Mouse (Mus musculus): ENCODE data around the gene Chchd6.
A peak's percentile ranks its signal among the peaks of the same experiment; 100 is the strongest.

The Chchd6 gene

DNA sequence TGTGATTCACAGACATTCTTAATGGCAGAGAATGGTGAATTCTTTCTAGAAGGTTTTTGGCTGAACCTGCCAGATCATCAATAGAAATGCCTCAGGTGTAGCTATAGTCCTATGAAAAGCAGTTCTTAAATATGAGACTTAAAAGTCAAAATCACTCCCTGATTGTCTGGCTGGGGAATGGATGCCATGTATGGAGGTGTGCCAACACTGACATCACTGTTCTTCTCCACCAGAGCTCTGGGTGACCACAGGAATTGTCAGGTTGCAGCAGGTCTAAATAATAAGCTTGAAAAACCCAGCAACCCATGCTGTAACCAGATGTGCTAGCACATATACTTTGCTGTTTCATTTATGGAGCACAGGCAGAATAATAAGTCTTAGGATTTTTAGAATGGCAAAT is 87.2 kb downstream of the Chchd6 start:
- DNase-seq = no peak

- DNase-seq = no peak
Measured at GRCm38 (mm10) chr6:89499961-89500360, 95.5 kb downstream of the Chchd6 start.

GRCm38 (mm10) chr6:89498764-89499516 is 96.5 kb downstream of the Chchd6 start:
- DNase-seq = peak; percentile 45

DNA sequence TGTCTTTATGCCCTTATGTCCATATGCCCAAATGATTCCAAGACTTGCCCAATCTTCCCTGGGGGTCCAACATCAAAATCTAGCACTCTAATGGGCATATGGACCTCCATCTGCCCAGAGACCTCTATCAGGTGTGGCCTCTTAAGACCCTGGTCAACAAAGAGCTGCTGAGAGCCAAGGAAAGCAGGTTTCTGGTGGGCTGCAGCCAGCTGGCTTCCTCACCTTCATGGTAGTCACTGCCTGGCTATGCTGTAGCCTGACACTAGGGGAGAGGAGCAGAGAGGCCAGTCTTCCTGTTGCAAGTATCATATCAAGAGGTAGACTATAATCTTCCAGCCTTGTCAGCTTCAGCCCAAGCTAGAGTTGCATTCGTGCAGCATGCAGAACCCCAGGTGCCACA is 98.5 kb downstream of the Chchd6 start:
- DNase-seq = no peak

DNA sequence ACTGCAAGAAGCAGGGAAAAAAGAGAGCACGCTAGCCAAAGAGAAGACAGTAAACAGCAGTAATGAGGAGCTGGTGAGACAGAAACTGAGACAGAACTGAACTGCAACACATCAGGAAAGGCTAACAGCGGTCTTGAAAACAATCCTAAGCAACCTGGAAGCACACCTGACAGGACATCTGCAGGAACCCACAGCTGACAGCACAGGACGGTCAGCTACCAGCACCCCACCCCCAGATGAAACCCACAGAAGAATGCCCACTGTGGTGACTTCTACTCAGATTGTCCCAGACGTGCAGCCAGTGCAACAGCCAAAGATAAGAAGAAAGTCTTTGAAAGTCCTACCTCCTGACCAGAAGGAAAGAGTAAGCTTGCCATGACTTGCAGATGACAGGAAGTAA is 103.1 kb downstream of the Chchd6 start:
- no peak for DNase-seq

DNA sequence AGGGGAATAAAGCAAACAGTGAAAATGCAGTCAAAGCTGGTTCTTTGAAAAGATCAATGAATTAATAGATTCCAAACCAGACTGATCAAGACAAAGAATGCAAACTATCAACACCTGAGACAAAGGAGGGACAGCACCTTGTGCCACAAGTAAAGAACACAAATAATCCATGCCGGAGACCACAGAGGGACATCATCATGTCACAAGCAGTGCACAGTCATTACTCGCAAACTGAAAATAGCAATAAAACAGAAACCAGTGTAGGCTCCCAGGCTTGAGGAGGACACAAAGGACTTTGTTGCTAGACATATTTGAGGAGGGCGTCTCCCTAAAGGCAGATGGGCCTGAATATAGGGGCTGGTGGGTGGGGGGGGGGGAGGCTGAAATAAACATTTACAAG is 105.1 kb downstream of the Chchd6 start:
- DNase-seq = no peak

DNA sequence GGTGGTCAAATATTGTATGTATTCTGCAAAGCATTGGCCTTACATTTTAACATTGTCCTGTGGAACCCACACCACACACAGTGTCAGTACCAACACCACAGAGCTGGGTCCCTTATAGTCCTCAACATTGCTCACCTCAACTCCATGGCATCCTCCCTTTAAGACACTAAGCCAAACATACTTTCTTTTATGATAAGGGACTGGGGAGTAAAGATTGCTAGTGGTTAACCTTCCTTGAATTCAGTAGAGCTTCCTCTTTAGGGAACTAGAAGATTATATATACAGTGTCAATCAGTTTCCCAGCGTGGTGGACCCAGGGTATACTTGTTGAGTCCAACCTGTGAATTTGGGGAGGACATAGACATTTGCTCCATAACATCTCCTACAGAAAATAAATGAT is 105.9 kb downstream of the Chchd6 start:
- no peak for DNase-seq

- DNase-seq = peak; percentile 12
Measured at GRCm38 (mm10) chr6:89486055-89486454, 109.4 kb downstream of the Chchd6 start.

GRCm38 (mm10) chr6:89481192-89481591 is 114.3 kb downstream of the Chchd6 start:
- DNase-seq = no peak

- no peak for DNase-seq
Measured at GRCm38 (mm10) chr6:89467908-89468307, 127.5 kb downstream of the Chchd6 start.

DNA sequence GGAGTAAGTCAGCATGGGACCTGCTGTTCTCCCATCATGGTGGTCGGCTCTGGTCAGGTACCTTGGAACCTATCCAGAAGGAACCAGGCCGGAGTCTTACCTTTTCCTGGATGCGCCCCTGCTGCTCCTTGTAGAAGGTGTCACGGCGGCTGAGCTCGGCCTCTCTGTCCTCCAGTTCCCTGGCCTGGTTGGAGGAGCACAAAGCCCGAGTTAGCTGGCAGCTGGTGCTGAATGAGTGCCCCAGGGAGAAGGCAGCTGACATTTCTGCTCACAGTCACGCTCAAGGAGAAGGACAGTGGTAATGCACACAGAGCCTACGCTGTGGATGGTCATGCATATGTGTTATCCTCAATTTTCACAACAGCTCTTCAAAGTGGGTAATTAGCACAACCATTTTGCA is 128.2 kb downstream of the Chchd6 start:
- DNase-seq = no peak

DNA sequence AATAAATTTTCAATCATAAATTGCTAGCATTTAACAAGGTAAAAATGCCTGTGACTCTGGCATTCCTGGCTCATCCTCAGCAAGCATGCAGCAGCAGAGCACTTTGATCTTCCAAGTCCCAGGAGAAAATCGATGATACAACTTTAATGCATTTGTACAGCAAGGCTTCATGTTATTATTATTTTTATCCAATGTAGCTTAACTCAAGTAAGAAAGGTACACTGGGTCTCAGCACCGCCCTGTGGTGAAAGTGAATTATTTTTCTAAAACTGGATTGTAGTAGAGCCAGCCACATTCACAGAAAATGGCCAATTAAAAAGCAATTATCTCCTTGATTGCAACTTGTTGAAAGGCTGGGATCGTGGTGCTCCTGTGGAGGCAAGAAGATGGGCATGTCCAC is 128.6 kb downstream of the Chchd6 start:
- DNase-seq = no peak

- no peak for DNase-seq
Measured at GRCm38 (mm10) chr6:89466053-89466708, 129.3 kb downstream of the Chchd6 start.

GRCm38 (mm10) chr6:89462223-89462760 is 133.2 kb downstream of the Chchd6 start:
- DNase-seq = peak; percentile 39

- DNase-seq = peak; percentile 32
Measured at GRCm38 (mm10) chr6:89461250-89462222, 133.9 kb downstream of the Chchd6 start.

DNA sequence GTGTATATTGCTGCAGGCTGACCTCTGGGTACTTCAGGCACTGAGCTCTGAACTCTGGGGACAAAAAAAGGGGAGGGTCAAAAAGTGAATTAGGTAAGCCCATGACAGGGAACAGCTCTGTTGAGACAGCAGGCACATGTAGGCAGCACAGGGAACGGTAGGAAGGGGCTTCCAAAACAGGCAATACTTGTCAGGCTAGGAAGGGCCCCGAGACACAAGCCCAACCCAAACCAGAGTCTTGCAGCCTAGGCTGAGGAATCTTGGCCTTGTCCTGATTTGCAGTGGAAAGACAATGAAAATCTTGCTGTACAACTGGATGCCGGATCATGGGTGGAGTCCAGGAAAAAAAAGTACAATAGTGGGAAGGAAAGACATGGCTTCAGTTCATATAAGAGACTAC is 135.8 kb downstream of the Chchd6 start:
- no peak for DNase-seq

GRCm38 (mm10) chr6:89457601-89458000 is 137.9 kb downstream of the Chchd6 start:
- no peak for DNase-seq

DNA sequence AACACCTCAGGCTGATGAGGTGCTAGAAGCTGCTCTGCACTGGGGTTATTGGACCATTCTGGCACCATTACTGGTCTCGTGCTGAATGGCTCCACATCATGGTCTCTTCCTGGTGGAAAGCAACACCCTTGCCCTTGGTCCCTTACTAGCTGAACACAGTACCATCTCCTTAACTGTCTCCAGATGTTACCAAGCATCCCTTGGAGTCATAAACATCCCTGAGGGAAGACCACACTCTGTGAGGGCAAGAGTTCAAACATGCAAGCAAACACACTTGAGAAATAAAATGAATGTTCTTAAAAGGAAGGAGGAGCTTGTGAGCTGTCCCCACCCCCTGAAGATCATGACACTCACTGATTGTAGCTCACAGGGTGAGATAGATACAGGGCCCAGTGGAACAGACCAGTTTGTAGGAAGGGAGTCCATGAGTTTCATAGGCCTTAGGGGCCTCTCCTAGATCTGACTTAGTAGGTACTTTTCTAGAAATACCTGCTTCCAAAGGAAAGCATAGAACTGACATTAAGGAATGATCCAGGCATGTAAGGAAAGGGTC is 139.0 kb downstream of the Chchd6 start:
- DNase-seq = no peak

DNA sequence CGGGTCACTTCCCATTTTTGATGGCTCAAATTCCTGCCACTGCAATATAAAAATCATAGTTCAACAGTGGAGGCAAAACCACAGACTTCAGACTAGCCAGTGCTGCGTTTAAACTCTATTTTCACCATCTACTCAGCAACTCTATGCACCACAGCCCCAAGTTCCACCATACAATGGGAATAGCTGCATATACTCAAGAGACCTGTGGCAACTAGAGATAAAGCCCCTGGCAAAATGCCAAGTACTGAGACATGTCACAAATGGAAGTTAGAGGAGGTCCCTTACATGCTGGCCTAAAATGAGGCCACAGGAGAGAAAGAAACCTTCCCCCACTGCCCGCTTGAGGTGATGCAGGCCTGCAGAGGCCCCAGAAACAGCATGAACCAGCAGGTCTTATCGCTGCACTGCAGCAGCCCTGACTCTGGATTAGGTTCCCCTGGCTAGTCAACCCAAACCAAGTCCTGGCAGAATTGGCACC is 139.9 kb downstream of the Chchd6 start:
- no peak for DNase-seq

DNA sequence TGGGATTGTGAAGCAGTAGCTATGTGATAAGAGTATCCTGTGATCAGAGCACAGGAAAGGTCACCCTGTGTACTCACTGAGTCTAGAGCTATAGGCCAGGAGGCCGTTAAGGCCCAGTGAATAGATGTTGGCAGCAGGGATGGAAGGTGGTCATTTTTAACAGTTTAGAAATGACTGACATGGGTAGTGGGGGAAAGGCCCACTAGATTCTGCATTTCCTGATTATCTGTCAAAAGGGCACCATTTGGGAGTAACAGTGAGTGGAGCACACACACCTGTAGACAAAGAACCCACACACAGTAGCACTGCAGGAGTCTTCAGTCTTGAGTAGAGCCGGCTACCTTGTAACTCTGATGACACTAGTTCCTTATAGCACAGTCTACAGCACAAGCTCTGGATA is 141.0 kb downstream of the Chchd6 start:
- no peak for DNase-seq

DNA sequence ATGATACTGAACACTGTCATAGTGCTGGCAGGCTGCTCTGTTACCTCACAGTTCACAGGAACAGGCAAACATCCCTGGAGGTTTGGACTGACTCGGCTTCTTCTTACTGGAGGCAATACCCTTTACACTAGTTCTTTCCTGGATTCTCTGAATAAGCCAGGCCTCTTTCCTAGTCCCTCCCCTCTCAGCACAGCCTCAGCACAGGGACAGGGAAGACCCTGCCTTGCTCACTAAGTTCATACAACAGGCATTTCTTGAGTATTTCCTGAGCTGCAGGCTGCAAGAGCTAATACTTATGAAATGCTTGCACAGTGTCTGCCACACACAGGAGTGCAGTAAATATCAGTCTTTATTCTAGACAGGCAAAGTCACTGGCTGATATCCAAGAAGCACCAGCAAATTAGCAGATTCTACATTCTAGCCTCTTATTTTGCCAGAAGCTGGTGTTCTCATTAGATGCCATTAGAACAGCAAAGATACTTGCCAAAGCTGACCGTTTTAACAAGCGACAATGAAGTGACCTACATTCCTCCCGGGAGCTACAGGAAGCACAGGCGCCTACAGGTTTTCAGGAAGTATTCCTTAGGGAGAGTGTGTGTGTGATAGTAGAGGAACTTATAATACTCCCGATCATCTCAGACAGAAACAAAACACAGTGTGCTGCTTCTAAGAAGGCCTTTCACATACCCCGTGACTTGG is 142.3 kb downstream of the Chchd6 start:
- DNase-seq = peak; percentile 18

DNA sequence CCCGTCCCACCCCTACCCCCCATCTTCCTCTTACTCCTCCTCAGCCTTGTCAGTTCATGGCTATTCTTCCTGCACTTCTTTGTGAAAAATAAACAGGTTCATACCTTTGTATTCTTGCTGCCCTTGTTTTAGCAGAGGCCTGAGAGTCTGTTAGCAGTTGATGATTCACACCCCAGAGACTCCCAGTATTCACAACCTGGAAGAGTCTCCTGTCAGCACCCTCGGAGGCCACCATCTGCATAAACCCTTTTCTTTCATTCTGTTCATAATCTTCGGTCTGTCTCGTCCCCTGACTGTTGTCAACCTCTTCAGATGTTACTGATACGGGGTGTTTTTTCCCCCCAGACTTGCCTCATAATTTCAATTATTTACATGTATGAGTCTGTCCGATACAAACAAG is 143.1 kb downstream of the Chchd6 start:
- no peak for DNase-seq

Measured in lung, postnatal 10 days (tissue).